Mouse (Mus musculus): ENCODE measurements around the gene Celf2.

The Celf2 gene

GRCm38 (mm10) chr2:6507071-6507470 lies 1002.3 kb downstream of the Celf2 start:
- DNase-seq (ENCODE audit: inconsistent ontology term) = no peak

- no peak for DNase-seq (ENCODE audit: inconsistent ontology term)
Measured at GRCm38 (mm10) chr2:6505979-6506811, 1003.2 kb downstream of the Celf2 start.

GRCm38 (mm10) chr2:6505531-6505930 lies 1003.8 kb downstream of the Celf2 start:
- no peak for DNase-seq (ENCODE audit: inconsistent ontology term)

GRCm38 (mm10) chr2:6498101-6498500 lies 1011.3 kb downstream of the Celf2 start:
- DNase-seq (ENCODE audit: inconsistent ontology term) = peak; percentile 51

GRCm38 (mm10) chr2:6497636-6498035 lies 1011.7 kb downstream of the Celf2 start:
- DNase-seq (ENCODE audit: inconsistent ontology term) = no peak

GRCm38 (mm10) chr2:6493886-6494285 lies 1015.5 kb downstream of the Celf2 start:
- no peak for DNase-seq (ENCODE audit: inconsistent ontology term)

GRCm38 (mm10) chr2:6490870-6491269 lies 1018.5 kb downstream of the Celf2 start:
- DNase-seq (ENCODE audit: inconsistent ontology term) = no peak

- no peak for DNase-seq (ENCODE audit: inconsistent ontology term)
Measured at GRCm38 (mm10) chr2:6490076-6490475, 1019.3 kb downstream of the Celf2 start.
